Mouse (Mus musculus): ENCODE data around the gene Tgfbi.

The Tgfbi gene

DNA sequence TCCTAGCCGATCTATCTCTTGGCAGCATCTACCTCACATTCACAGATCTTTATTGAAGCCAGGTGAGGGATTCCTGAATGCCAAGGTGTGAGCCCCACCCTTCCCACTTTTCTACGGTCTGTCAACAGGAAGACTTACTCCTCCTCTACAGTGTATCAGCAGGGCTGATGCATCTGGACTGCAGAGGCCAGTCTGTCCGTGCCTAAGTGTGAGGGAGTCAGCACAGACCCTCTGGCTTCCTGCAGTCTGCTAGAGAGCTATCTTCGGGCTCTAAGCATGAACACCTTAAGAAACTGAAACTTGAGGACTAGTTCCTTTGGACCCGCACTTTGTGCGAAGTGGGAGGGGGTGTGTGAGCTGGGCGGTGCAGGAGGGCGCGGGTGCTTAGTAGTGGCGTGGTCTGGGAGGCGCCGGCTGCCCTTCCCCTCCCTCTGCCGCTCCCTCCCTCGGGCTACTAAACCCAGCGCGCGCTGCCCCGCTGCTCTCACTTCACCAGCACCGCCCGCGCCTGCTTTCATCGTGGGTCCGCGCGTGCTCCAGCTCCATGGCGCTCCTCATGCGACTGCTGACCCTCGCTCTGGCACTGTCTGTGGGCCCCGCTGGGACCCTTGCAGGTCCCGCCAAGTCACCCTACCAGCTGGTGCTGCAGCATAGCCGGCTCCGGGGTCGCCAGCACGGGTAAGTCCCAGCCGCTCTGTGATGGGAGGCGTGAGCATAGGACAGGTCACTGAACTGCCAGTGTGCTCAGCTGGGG is at the start of gene Tgfbi:
TSS of gene Tgfbi (plus strand) at position 421 of the 754 bp plus-strand sequence.
- peak; percentile 86 for DNase-seq

DNA sequence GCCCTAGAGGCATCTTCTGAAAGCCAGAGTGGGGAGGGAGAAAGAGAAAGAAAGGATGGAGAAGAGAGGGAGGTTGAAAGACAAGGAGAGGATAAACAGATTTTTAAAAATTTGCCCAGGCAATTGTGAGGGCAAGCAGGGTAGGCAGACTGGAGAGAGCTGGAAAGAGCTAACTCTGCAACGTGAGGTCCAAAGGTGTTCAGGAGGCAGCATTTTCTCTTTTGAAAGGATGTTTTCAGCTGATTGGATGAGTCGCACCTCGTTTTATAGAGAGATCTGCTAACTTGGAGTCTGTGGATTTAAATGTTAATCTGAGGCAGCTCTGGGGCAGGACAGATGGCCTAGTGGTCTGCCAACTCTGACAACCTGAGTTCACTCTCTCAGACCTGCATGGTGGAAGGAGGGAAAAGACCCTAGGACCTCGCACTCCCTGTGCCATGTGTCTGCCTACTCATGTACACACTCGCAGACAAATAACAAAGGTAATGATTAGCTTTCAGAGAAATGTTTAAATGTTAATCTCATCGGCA is 49.4 kb upstream of the Tgfbi start:
- no peak for DNase-seq

DNA sequence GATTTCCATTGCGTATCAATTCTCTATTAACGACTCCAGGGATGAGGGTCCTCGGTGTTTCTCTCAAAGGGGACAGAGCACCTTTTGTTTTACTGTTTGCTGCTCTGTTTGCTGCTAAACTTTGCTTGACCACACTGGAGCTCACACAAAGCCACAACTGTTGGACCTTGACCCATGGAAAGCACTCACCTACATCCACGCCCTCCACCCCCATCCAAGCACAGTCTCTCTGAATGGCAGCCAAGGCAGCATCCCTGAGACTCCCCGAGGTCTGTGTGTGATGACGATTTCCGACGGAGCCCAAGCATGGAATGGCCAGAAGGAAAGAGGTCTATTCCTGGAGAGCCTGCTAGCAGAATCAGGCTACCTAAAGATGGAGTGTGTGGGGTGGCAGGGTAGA is 48.2 kb upstream of the Tgfbi start:
- DNase-seq: no peak

- DNase-seq: peak; percentile 47
Measured at GRCm38 (mm10) chr13:56563075-56563474, 46.2 kb upstream of the Tgfbi start.

DNA sequence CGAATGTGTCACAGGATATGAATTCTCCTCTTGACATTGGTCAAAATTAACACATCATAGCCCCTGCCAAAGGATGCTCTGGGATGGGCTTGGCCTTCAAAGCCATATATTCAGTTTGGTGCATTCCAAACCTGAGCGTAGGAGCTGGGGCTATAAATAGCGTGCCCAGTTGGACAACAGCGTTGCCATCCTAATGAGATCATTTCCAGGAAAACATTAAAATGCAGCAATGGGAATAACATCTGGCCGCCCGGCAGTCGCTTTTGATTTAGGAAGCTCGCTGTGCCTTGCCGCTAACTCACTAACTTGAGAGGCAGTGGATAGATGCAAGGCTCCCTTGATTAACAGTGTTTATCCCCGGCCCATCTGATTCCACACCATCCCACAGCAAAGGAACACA is 43.0 kb upstream of the Tgfbi start:
- peak; percentile 41 for DNase-seq

- no peak for DNase-seq
Measured at GRCm38 (mm10) chr13:56571645-56572044, 37.7 kb upstream of the Tgfbi start.

GRCm38 (mm10) chr13:56575074-56575473 is 34.2 kb upstream of the Tgfbi start:
- no peak for DNase-seq

GRCm38 (mm10) chr13:56575701-56576321 is 33.5 kb upstream of the Tgfbi start:
- DNase-seq: peak; percentile 73

GRCm38 (mm10) chr13:56578097-56578496 is 31.2 kb upstream of the Tgfbi start:
- peak; percentile 45 for DNase-seq

DNA sequence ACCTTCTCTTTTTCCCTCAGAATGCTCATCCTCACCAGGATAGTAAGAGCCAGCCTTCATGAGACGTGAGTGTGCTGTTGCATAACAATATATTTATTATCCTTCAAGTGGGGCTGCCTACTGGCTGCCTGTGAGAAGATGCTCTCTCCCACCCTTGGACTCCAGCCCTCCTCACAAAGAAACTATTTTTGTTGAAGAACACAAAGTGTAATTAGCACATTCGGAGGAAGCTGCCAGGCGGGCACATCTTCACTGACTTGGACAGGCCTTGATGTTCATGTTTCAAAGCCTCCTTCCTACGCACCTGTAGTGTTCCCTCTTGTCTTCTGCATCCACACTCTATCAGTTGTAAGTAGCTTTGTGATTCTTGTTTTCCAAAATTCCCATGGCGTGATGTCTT is 28.9 kb upstream of the Tgfbi start:
- DNase-seq: no peak

- no peak for DNase-seq
Measured at GRCm38 (mm10) chr13:56581512-56581911, 27.8 kb upstream of the Tgfbi start.

- DNase-seq: peak; percentile 96
Measured at GRCm38 (mm10) chr13:56581961-56582434, 27.3 kb upstream of the Tgfbi start.

DNA sequence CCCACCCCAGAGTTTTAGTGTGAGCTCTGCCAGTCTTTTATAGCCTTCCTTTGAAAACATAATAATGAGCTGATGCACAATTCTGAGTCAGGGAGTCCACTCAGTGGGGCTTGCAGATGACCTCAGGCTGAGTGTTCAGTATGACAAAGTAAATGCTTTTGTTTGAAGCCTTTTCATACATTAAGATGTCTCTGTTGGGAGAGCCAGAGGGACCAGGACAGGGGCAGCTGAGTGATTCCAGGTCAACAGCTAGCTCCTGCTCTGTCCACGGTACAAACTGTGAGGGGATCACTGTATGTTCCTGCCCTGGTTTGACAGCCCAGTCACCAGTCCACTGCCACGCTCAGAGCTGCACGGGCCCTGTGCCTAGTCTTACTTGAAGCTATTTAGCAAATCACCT is 26.6 kb upstream of the Tgfbi start:
- no peak for DNase-seq

- DNase-seq: no peak
Measured at GRCm38 (mm10) chr13:56586046-56586445, 23.3 kb upstream of the Tgfbi start.

DNA sequence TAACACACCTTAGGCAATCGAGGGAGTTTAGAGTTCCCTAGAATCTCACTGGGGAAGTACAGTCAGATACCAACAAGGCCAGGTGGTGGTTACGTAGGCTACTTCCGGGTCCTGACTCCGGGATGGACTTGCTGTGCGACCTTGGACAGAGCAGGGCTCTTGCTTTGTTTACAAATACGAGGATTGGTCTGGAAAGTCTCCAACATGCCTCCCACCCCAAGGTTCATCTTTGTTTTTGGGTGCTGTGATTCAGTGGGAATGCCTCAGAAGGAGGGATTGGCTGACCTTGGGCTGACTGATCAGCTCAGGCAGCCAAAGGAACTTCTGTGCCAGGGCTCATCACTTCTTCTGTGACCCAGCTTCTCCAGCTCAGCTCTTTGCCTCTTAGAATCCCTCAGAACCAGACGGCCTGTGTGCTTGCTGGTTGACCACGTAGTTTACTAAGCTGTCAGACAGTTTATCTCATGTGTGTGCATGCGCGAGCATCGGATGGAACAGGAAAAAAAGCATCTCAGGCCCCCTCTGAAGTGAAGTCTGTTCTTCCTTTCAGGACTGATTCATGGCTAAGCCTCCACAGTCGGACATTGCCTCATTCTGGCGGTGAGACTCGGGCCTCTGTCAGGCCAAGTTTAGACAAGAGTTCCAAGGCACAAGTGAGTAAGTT is 20.7 kb upstream of the Tgfbi start:
- DNase-seq: no peak

DNA sequence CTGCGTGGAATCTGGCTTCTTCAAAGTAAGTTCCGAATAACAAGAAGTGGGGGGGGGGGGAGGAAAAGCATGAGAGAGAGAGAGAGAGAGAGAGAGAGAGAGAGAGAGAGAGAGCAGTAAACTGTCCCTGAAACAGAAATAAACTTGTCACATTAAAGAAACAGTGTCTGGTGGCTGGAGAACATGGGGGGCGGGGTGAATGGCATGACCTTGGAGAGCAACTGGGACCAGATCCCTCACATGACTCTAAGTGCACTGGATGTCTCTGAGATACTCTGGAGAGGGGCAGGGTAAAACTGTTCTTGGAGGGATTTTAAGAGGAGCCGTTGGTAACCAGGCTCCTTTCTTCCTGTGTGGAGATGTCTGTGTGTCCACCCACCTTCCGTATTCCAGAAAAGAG is 19.1 kb upstream of the Tgfbi start:
- no peak for DNase-seq

GRCm38 (mm10) chr13:56591191-56591590 is 18.1 kb upstream of the Tgfbi start:
- DNase-seq: no peak

DNA sequence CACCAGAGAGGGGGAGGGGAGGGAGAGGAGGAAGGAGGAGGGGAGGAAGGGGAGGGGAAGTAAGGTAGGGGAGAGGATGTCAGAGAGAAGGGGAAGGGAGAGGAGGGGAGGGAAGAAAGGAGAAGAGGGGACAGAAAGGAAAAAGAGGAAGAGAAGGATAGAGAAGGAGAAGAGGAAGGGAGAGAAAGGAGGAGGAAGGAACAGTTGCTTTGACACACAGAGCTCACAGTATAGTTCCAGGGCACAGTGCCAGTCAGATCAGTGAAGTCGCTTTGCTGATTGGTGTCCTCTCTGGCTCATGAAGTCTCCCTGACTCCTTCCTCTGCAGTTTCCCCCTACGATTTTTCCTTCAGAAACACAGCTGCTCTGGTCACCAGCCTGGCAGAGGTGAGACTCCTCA is 17.4 kb upstream of the Tgfbi start:
- no peak for DNase-seq

DNA sequence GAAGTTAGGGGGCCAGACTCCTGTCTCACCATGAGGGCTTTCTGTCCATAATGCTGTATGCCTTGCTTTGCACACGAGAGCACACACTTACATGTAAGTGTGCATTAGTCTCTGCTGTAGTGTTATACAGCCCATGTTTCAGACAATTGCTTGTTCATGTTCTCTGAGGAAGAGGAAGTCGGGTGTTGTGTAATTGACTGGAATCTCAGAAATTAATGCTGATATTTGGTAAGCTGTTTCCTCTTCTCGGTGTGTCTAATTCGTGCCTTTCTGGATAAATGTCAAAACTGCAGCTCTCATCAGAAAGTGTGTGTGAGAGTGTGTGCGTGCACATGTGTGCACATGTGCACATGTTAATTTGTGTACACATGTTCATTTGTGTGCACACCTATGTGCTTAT is 16.1 kb upstream of the Tgfbi start:
- DNase-seq: no peak

DNA sequence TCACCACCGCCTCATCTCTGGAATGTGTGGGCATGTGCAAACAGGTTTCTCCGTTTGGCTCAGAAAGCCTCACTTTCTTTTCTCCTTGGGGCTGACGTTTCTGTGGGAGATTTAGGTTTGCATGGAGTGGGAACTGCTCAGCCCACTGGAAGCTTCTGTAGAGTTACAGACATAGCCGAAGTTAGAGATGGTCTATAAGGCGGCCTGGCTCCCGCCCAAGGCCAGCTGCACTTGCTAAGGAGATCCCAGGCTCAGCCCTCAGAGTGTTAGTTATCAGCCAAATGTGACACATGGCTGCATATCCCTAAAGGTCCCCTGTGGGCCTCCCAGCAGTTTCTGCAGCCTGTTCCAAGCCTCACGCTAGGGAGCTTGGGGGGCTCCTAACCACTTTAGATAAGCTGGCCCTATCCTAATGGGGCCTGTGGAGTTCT is 15.3 kb upstream of the Tgfbi start:
- DNase-seq: no peak

DNA sequence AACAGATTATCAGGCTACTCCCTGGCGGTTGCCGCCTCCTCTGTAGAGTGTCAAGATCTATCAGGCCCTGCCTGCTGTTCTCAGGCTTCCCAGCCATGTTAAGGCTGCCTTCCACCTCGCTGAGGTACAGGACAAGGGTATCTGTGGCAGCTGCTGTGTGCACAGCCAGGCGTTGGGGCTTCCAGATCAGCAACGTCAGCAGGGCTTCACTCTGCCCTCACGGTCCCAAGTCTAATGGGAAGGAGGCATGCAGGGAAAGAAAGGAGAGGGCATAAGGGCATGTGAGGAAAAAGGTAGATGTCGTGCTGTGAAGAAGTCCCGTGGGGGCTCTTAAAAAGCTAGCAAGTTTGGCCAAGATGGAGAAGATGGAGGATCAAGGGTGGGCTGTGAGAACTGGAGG is 14.1 kb upstream of the Tgfbi start:
- DNase-seq: no peak

DNA sequence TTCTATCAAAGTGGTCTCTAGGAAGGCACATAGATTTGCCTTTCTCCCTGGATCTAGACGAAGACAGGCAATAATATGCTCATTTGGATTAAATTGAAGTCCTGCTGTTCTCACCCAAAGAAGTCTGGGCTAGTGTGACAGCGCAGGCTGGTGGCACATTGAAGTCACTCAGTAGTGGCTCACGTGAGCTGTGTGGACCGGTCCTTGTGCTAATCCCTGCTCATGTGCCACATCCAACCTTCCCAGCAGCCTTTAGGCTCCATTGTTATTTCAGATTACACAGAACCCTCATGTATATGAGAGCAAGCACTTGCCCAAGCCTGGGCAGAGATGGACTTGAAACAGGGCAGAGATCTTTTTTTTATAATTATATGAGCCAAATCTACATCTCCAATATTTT is 12.0 kb upstream of the Tgfbi start:
- no peak for DNase-seq

GRCm38 (mm10) chr13:56597831-56598612 is 11.3 kb upstream of the Tgfbi start:
- no peak for DNase-seq

Measured in embryo, embryonic 11 days (tissue).